Mouse (Mus musculus) lung, embryonic 14.5 days (tissue): Measurements from ENCODE around the gene Gns. TPM values are rescaled to one million over a fixed set of nuclear protein-coding genes. Genes with fewer than 3 reads are reported as not detected.

Experiments used
- ATAC-seq: fragments of 200-750 bp; cut with Nextera tagmentation; 2 replicates; pipeline ENCODE4 v1.8.0; 2017; ENCODE audit warnings: mild to moderate bottlenecking, moderate TSS enrichment, moderate library complexity; ENCODE audit not compliant: insufficient read depth
- DNase-seq: peaks from one replicate; pipeline ENCODE4 v3.0.0-alpha.2; 2015
- H3K27ac ChIP-seq: fragments of 300-500 bp; sonication (generic); 2 replicates; pipeline ENCODE4 v1.5.1; 2014; ENCODE audit warnings: low read depth, mild to moderate bottlenecking, moderate library complexity
- H3K27me3 ChIP-seq: fragments of 300-500 bp; sonication (generic); 2 replicates; pipeline ENCODE4 v1.6.1; 2014; ENCODE audit warnings: low read length, control low read depth; ENCODE audit not compliant: insufficient read depth
- H3K36me3 ChIP-seq: fragments of 300-500 bp; sonication (generic); 2 replicates; pipeline ENCODE4 v1.6.1; 2014; ENCODE audit warnings: control low read depth; ENCODE audit not compliant: insufficient read depth
- H3K4me1 ChIP-seq: fragments of 300-500 bp; sonication (generic); 2 replicates; pipeline ENCODE4 v1.6.1; 2014; ENCODE audit warnings: antibody characterized with exemption, control low read depth; ENCODE audit not compliant: insufficient read depth
- H3K4me2 ChIP-seq: fragments of 300-500 bp; sonication (generic); 2 replicates; pipeline ENCODE4 v1.6.1; 2014; ENCODE audit warnings: mild to moderate bottlenecking
- H3K4me3 ChIP-seq: fragments of 300-500 bp; sonication (generic); 2 replicates; pipeline ENCODE4 v1.5.1; 2014; ENCODE audit warnings: low read depth, low read length
- H3K9ac ChIP-seq: fragments of 300-500 bp; sonication (generic); 2 replicates; pipeline ENCODE4 v1.6.1; 2014
- H3K9me3 ChIP-seq: fragments of 300-500 bp; sonication (generic); 2 replicates; pipeline ENCODE4 v1.6.1; 2016; ENCODE audit warnings: low read depth, low read length, control low read depth
- CTCF ChIP-seq: IDR thresholded peaks from 2 replicates; pipeline ENCODE4 v1.5.1; 2016; ENCODE audit warnings: antibody characterized with exemption, low read depth
- WGBS: fragments of 180-500 bp; shearing (Covaris S2); extraction: QIAGEN DNeasy Blood & Tissue Kit; methylation state at CpG from one replicate; pipeline ENCODE4 v1.1.7; 2014; 5-methylcytosine and 5-hydroxymethylcytosine counted together
- polyA plus RNA-seq: library from polyadenylated mRNA; unstranded; fragments of >200 nt; fragmentation: Nextera tagmentation; extraction: Ambion mirVana; gene quantifications from 2 replicates; pipeline ENCODE4 v1.2.1, GENCODE M21; 2014

Gene Gns
- polyA plus RNA-seq, 1 experiment from 2014 or later, result 46.9 TPM

DNA sequence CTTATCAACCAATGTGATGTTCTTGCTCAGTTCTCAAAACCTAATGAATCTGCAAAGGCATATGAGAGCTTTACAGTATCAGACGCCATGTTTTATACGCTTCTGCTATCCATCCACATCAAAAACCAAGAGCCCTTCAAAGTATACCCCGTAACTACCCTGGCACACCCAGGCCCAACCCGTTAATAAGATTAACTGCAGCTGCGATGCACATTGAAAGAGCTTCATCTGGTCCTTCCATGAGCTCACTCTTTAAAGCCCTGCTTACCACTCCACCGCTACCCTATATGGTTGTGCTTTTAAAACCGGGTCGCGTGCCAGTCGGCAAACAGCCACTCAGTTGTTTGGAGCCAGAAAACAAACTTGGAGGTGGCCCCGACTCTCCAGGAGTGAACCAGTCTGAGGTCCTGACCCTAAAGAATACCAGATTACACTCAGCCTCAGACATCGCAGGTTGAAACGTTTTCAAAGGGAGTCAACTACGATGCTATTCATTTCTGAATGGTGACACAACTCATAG lies 60.7 kb downstream of the Gns start:
- no peak overlapping the region for H3K4me2 ChIP-seq
- no peak overlapping the region for H3K9ac ChIP-seq
- no peak for ATAC-seq
- DNase-seq, result no peak
- TF ChIP-seq CTCF, result no peak
- no peaks in the 10 kb centered on the region for H3K36me3 ChIP-seq
- H3K9me3 ChIP-seq, result no peaks in the 10 kb centered on the region
- 65% methylated on average over 14 of the region's 14 CpGs for WGBS
- H3K4me3 ChIP-seq, result no peak overlapping the region
- H3K4me1 ChIP-seq, result peaks cover 49% of the 10 kb centered on the region
- H3K27ac ChIP-seq, result peak overlapping the region; percentile 10; the same call in 1 of the 2 replicates
- H3K27me3 ChIP-seq, result no peaks in the 10 kb centered on the region

DNA sequence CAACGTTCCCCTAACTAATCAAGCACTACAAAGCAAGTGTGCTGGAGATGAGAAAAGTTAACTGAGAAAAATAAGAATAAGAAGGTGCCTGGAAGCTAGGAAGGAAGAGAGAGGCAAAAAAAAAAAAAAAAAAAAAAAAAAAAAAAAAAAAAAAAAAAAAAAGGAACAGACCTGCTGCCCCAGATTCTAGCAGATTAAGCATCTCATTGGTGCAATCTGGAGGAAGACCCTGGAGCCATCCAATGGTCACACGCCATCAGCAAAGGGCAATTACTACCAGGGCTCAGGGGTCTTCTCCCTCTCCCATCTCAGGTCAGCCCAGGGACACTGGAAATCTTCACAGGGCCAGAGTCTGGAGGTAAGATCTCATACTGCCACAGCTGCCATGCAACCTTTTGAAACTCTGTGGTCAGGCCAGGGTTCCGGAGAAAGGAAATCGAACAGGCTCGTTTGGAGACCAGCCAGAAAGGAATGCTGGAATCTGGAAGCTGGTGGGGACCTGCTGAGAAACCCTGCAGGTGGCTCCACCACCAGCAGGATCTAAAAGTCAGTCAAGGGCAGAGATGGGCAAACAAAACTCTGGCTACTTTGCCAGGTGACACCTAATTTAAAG lies 61.7 kb downstream of the Gns start:
- Histone ChIP-seq H3K27ac (peak overlapping the region; percentile 65; the same call in 1 of the 2 replicates), H3K9ac (no peak overlapping the region), H3K4me2 (no peak overlapping the region), H3K36me3 (no peaks in the 10 kb centered on the region), H3K9me3 (no peaks in the 10 kb centered on the region), H3K4me3 (no peak overlapping the region), H3K4me1 (peaks cover 55% of the 10 kb centered on the region), H3K27me3 (no peaks in the 10 kb centered on the region)
- ATAC-seq, result no peak
- TF ChIP-seq CTCF, result no peak
- peak; percentile 78 for DNase-seq
- 19% methylated on average over 5 of the region's 5 CpGs for WGBS

DNA sequence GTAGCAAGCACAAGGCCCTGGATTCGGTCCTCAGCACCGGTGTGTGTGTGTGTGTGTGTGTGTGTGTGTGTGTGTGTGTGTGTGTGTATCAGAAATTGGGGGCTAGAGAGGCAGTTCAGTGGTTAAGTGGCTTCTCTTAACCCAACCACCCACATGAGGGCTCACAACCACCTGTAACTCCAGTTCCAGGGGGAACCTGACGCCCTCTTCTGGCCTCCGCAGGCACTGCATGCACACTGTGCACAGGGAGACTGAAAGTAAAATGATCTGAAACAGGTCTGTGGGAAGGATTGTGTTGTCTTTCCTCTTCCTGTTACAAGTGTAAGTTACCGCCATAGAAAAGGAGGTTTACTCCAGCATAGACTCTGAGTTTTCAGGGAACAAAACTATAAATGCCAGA lies 62.2 kb downstream of the Gns start:
- no peaks in the 10 kb centered on the region for H3K9me3 ChIP-seq
- H3K4me3 ChIP-seq, result no peak overlapping the region
- DNase-seq (no peak), ATAC-seq (no peak)
- WGBS, result 53% methylated on average over 5 of the region's 5 CpGs
- H3K27me3 ChIP-seq, result no peaks in the 10 kb centered on the region
- H3K4me2 ChIP-seq, result no peak overlapping the region
- peak overlapping the region; percentile 65; the same call in 1 of the 2 replicates for H3K27ac ChIP-seq
- H3K9ac ChIP-seq, result no peak overlapping the region
- no peaks in the 10 kb centered on the region for H3K36me3 ChIP-seq
- peak; percentile 69 for TF ChIP-seq CTCF
- peaks cover 57% of the 10 kb centered on the region for H3K4me1 ChIP-seq

DNA sequence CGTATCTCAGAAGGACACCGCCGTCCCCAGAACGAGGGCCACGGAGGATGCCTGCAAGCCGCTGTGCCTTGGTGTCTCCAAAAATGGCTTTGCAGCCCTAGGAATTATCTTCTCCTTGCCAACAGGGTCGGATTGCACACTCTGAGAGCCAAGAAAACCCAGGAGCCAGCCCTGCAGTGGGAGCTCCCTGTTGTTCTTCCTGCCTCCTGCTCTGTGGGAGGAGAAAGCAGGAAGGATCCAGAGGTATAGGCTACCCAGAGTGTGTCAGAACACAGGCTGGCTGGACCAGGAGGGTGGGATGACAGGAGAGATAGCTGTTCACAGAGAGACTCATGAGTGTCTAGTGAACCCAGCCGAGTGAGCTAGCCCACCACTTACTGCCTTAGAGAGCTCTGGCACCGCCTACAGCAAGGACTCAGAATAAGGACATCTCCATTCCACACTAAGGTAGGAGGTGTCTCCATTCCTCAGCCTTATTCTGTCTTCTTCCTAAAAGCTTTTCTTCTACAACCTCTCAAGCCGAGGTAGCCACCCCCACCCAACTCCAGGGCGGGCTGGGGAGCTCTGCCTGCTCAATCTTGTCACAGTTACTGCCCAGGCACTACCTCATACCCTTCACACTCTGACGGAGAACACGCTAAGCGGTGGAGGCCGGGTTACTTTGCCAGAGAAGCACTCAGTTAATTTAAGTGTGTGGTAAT lies 63.3 kb downstream of the Gns start:
- H3K27ac ChIP-seq, result peak overlapping the region; percentile 56
- no peak for TF ChIP-seq CTCF
- H3K9me3 ChIP-seq, result no peaks in the 10 kb centered on the region
- ATAC-seq (no peak), DNase-seq (no peak)
- peaks cover 66% of the 10 kb centered on the region for H3K4me1 ChIP-seq
- H3K9ac ChIP-seq, result no peak overlapping the region
- H3K4me2 ChIP-seq, result no peak overlapping the region
- 71% methylated on average over 15 of the region's 15 CpGs for WGBS
- H3K27me3 ChIP-seq, result no peaks in the 10 kb centered on the region
- H3K4me3 ChIP-seq, result no peak overlapping the region
- H3K36me3 ChIP-seq, result no peaks in the 10 kb centered on the region

DNA sequence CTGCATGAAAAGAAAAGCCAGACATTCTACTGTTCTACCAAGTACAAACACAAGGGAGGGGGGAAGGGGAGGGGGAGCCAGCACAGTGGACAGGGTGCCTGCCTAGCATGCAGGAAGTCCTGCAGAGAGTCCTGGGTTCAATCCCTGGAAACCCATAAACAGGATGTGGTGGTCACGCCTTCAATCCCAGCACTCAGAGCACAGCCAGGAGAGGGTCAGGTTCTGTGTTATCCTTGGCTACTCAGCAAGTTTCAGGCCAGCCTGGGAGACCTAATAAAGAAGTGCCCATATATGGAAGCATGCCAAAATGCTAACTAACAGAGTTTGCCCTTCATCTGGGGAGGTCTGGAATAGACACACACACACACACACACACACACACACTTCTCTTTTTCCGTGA lies 64.2 kb downstream of the Gns start:
- H3K27ac ChIP-seq, result peak overlapping the region; percentile 88
- H3K9me3 ChIP-seq, result no peaks in the 10 kb centered on the region
- TF ChIP-seq CTCF, result no peak
- peak overlapping the region; percentile 55 for H3K4me2 ChIP-seq
- WGBS, result 9% methylated on average over 2 of the region's 2 CpGs
- ATAC-seq (peak; percentile 66), DNase-seq (peak; percentile 85)
- H3K9ac ChIP-seq, result no peak overlapping the region
- H3K4me3 ChIP-seq, result no peak overlapping the region
- no peaks in the 10 kb centered on the region for H3K27me3 ChIP-seq
- H3K36me3 ChIP-seq, result no peaks in the 10 kb centered on the region
- peaks cover 62% of the 10 kb centered on the region for H3K4me1 ChIP-seq

DNA sequence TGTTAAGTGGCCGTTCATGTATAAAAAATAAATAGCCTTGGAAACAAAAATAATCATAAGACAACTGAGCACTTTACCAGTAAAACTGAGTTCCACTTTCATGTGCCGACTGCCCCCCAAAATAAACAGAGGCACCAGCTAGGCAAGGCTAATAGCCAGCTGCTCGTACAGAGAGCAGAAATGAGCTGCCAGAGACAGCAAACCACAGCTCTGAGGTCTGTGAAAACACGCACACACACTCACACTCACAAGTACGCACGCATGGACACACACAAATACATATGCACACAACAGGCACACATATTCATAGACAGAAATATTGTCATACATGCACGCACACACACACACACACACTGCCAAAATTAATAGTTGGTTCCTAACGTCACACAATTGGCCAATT lies 64.7 kb downstream of the Gns start:
- DNase-seq, result peak; percentile 74
- peak overlapping the region; percentile 26; the same call in 1 of the 2 replicates for H3K9ac ChIP-seq

More for the DNA sequence above, 64.7 kb downstream of the Gns start:
- ATAC-seq, result peak; percentile 19; the same call in 1 of the 2 replicates
- H3K27ac ChIP-seq, result peak overlapping the region; percentile 88
- peak overlapping the region; percentile 55 for H3K4me2 ChIP-seq
- peaks cover 60% of the 10 kb centered on the region for H3K4me1 ChIP-seq
- no peaks in the 10 kb centered on the region for H3K36me3 ChIP-seq
- no peak for TF ChIP-seq CTCF
- H3K9me3 ChIP-seq, result no peaks in the 10 kb centered on the region
- 17% methylated on average over 8 of the region's 8 CpGs for WGBS
- H3K27me3 ChIP-seq, result no peaks in the 10 kb centered on the region
- no peak overlapping the region; the same call in 1 of the 2 replicates for H3K4me3 ChIP-seq
